ENCODE assay signal across 8 mouse cellular contexts in the genomic region with DNA sequence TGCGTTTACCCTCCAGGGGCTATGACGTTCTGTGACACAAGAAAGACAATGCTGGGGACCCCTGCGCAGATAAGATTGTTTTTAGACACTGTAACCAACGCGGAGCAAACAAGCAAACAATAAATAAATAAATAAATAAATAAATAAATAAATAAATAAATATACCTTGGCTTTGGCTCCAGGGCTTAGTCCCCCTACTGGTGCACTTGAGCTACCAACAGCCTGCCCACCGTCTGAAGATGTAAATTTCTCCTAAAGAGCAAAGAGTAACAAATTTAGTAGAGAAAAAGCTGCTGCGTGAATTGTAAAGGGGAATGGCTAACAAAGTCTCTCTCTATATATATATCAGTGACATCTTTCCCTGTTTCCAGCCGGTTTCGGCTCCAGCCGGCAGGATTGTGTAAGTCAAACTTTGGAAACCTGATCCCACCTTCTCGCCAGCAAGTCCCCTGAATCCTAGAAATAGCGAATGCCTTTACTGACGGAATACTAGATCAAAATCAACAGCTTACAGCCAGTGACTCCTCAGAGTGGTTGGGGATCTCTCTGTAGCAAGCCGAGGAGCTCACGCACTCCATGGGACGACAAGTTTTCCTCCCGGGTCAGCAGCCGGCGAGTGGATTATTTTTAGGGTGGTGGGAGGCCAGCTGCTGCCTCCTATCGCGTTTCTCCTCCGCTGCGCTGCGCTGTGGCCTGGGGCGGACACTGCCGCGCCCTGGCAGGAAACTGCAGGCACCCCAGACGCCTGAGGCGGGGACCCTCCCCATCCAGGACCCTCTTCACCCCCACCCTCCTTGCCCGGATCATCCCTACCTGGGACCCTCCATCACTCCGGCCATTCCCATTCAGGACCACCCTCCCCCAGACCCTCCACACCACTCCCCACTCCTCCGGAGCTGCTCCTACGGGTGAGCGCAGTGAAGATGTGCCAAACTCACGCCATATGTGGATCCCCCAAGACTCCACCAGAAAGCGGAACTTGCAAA. TPM values are rescaled to one million over a fixed set of nuclear protein-coding genes. Genes with fewer than 3 reads are reported as not detected.
DNase-seq lines count a peak whose midpoint lies in the region; ATAC-seq and TF ChIP-seq lines count a peak whose summit lies in the region.

A gene (minus strand): TSS at position 664 of the 986 bp plus-strand sequence.

- TF ChIP-seq EP300 in lung, postnatal 0 days (IDR thresholded peaks at IDR 0.05) = no peak

- no peaks in the 10 kb centered on the region for H3K36me3 ChIP-seq in hindbrain, postnatal 0 days (ENCODE audit: insufficient read depth, low read length)
- H3K36me3 ChIP-seq in lung, postnatal 0 days (ENCODE audit: insufficient read depth, low read length) = no peaks in the 10 kb centered on the region
- no peaks in the 10 kb centered on the region for H3K36me3 ChIP-seq in stomach, embryonic 15.5 days

- H3K27me3 ChIP-seq in hindbrain, postnatal 0 days (ENCODE audit: insufficient read depth, low read length) = peaks cover 3% of the 10 kb centered on the region; the same call in 1 of the 2 replicates
- no peaks in the 10 kb centered on the region for H3K27me3 ChIP-seq in lung, postnatal 0 days (replicated peaks; ENCODE audit: insufficient read depth, low read length)
- H3K27me3 ChIP-seq in stomach, embryonic 15.5 days (replicated peaks) = no peaks in the 10 kb centered on the region

- peak within 1 kb of the TSS; percentile 93 for H3K4me2 ChIP-seq in hindbrain, postnatal 0 days (ENCODE audit: low read depth, low read length)
- peak within 1 kb of the TSS; percentile 52 for H3K4me2 ChIP-seq in lung, postnatal 0 days (replicated peaks; ENCODE audit: low read depth, low read length)
- peak within 1 kb of the TSS; percentile 69 for H3K4me2 ChIP-seq in stomach, embryonic 15.5 days

- peak; percentile 71 for ATAC-seq in hindbrain, postnatal 0 days
- peak; percentile 61 for ATAC-seq in lung, postnatal 0 days
- peak; percentile 40; the same call in 1 of the 2 replicates for ATAC-seq in stomach, embryonic 15.5 days (ENCODE audit: insufficient read depth, low FRiP score, low read depth)
- no peak for ATAC-seq in erythroblast, adult 5-6 weeks (replicated peaks; ENCODE audit: low FRiP score, poor library complexity, severe bottlenecking)

- H3K9me3 ChIP-seq in hindbrain, postnatal 0 days (ENCODE audit: low read length) = no peaks in the 10 kb centered on the region
- no peaks in the 10 kb centered on the region for H3K9me3 ChIP-seq in lung, postnatal 0 days (ENCODE audit: low read length)
- H3K9me3 ChIP-seq in stomach, embryonic 15.5 days = no peaks in the 10 kb centered on the region

- H3K27ac ChIP-seq in hindbrain, postnatal 0 days = no peak within 1 kb of the TSS
- H3K27ac ChIP-seq in lung, postnatal 0 days (ENCODE audit: low read length) = 0 out of 2 replicates have a peak within 1 kb of the TSS, but pooled peaks have one; percentile 12
- H3K27ac ChIP-seq in stomach, embryonic 15.5 days = peak within 1 kb of the TSS; percentile 81

- WGBS in hindbrain, postnatal 0 days = 6% methylated on average over 36 of the region's 36 CpGs
- 6% methylated on average over 36 of the region's 36 CpGs for WGBS in lung, postnatal 0 days
- 7% methylated on average over 36 of the region's 36 CpGs for WGBS in stomach, embryonic 15.5 days

- H3K4me1 ChIP-seq in hindbrain, postnatal 0 days (ENCODE audit: insufficient read depth, low read length) = peaks cover 7% of the 10 kb centered on the region; the same call in 1 of the 2 replicates
- no peaks in the 10 kb centered on the region for H3K4me1 ChIP-seq in lung, postnatal 0 days (ENCODE audit: insufficient read depth, low read depth, low read length)
- peaks cover 3% of the 10 kb centered on the region; the same call in 1 of the 2 replicates for H3K4me1 ChIP-seq in stomach, embryonic 15.5 days

- H3K9ac ChIP-seq in hindbrain, postnatal 0 days (replicated peaks; ENCODE audit: low read length) = peak within 1 kb of the TSS; percentile 28
- H3K9ac ChIP-seq in lung, postnatal 0 days (replicated peaks; ENCODE audit: low read depth) = no peak within 1 kb of the TSS
- peak within 1 kb of the TSS; percentile 10; the same call in 1 of the 2 replicates for H3K9ac ChIP-seq in stomach, embryonic 15.5 days

- DNase-seq in adrenal gland, adult 18-20 months (ENCODE audit: low spot score in 2 of 2) = no peak
- DNase-seq in embryo, embryonic 10 days (ENCODE audit: low spot score) = peak; percentile 57
- DNase-seq in gastrocnemius, postnatal 4 days (ENCODE audit: low spot score in 2 of 2) = peak; percentile 27 to 50
- peak; percentile 29 for DNase-seq in hindbrain, postnatal 0 days (ENCODE audit: low spot score)
- DNase-seq in lung, postnatal 0 days (ENCODE audit: low spot score) = peak; percentile 31
- no peak for DNase-seq in left cerebral cortex, adult 9 months (ENCODE audit: low spot score in 2 of 2)

- peak; percentile 30; the same call in 1 of the 2 replicates for TF ChIP-seq CTCF in hindbrain, postnatal 0 days (IDR thresholded peaks at IDR 0.05; ENCODE audit: low read depth)
- TF ChIP-seq CTCF in lung, postnatal 0 days (IDR thresholded peaks at IDR 0.05) = peak; percentile 39

- peak within 1 kb of the TSS; percentile 40 for H3K4me3 ChIP-seq in hindbrain, postnatal 0 days (ENCODE audit: low read length)
- H3K4me3 ChIP-seq in lung, postnatal 0 days (ENCODE audit: low read depth, low read length) = peak within 1 kb of the TSS; percentile 29
- H3K4me3 ChIP-seq in stomach, embryonic 15.5 days (replicated peaks) = peak within 1 kb of the TSS; percentile 44

RNA-seq across cellular contexts. Expression of the gene that starts here (rescaled TPM):
- 10 to 100 TPM; 13.3 to 14.0 TPM for total RNA-seq in adrenal gland, adult 18-20 months (2021)
- 100 to 1,000 TPM; 114 to 117 TPM for total RNA-seq in gastrocnemius, postnatal 4 days (2021)
- total RNA-seq in hindbrain, postnatal 0 days (2014; rRNA removed) = 8.9 and 10.4 TPM in 2 replicates
- polyA plus RNA-seq in hindbrain, postnatal 0 days (2015; fragmentation: Nextera tagmentation; extraction: Ambion mirVana) = 2.0 and 2.1 TPM in 2 replicates
- 2.0 and 2.4 TPM in 2 replicates for polyA plus RNA-seq in lung, postnatal 0 days (2015; fragmentation: Nextera tagmentation; extraction: Ambion mirVana)
- polyA plus RNA-seq in stomach, embryonic 15.5 days (2015; fragmentation: Nextera tagmentation; extraction: Ambion mirVana) = 12.5 and 17.9 TPM in 2 replicates
- not detected in 2 replicates for total RNA-seq in erythroblast, adult 5-6 weeks (2015; ENCODE audit: low replicate concordance)
- total RNA-seq in erythroblast, adult 5-6 weeks (2017; ENCODE audit: low replicate concordance) = 0.17 TPM in 1 of 2 replicates, not detected in the other

Comparison
In these comparisons a context has a peak if more than half of its experiments do, and no peak if none do; other contexts are left out.
1. RNA of the gene that starts here (total RNA-seq): 114 to 117 TPM in gastrocnemius, postnatal 4 days; 13.3 to 14.0 TPM in adrenal gland, adult 18-20 months, 8.9 to 10.4 TPM in hindbrain, postnatal 0 days and 0.17 TPM in erythroblast, adult 5-6 weeks; every median in the first group is over 4 times any median in the second.
2. DNase-seq: peak in embryo, embryonic 10 days (single experiment), gastrocnemius, postnatal 4 days (2 of 2), hindbrain, postnatal 0 days (single experiment) and lung, postnatal 0 days (single experiment); none in adrenal gland, adult 18-20 months (0 of 2) and left cerebral cortex, adult 9 months (0 of 2).
3. Peak in every context shown above with its lines, with median percentiles within 50 percentile points of each other: H3K4me2 ChIP-seq and H3K4me3 ChIP-seq.